Mouse (Mus musculus) monocyte, adult 5-6 weeks (primary cell): ENCODE results near the gene Lrrc4. TPM values are rescaled to one million over a fixed set of nuclear protein-coding genes. Genes with fewer than 3 reads are reported as not detected.

Source experiments
- ATAC-seq: fragments of 153-309, 156-312 bp; replicated peaks from 2 replicates; pipeline ENCODE4 v1.8.0; 2017; ENCODE audit warnings: mild to moderate bottlenecking; ENCODE audit not compliant: low TSS enrichment, insufficient number of reproducible peaks, severe bottlenecking, poor library complexity, low FRiP score
- total RNA-seq: library from RNA; stranded (forward); fragments of 200-1000, 200-491, 200-594 nt; gene quantifications from 3 replicates; pipeline ENCODE4 v1.2.3, GENCODE M21; 2017

Gene Lrrc4
- total RNA-seq, result 0.32 to 0.68 TPM in 2 of 3 replicates, not detected in the other

GRCm38 (mm10) chr6:28831011-28831853, at the start of gene Lrrc4:
Gene Lrrc4 (minus strand): TSS chr6:28831747.
- ATAC-seq, result no peak

DNA sequence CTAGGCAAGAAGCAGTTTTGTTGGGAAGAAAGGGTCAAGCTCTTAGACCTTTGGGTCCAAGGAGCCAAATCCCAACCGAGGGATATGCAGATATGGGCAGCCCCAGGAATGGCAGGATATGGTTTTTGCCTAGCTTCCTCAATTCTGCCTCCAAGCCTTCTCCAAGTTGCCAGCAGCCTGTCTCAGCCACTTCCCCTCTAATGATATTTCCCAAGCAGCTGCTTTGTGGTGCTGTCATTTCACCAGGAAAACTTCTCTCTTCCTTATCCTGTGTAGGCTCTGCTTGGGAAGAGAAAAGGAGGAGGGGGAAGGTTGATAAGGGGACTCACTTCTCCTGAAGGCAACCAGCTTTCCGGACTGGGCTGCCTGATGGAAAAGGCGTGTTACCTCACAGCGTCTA, 49.4 kb upstream of the Lrrc4 start:
- ATAC-seq, result no peak

DNA sequence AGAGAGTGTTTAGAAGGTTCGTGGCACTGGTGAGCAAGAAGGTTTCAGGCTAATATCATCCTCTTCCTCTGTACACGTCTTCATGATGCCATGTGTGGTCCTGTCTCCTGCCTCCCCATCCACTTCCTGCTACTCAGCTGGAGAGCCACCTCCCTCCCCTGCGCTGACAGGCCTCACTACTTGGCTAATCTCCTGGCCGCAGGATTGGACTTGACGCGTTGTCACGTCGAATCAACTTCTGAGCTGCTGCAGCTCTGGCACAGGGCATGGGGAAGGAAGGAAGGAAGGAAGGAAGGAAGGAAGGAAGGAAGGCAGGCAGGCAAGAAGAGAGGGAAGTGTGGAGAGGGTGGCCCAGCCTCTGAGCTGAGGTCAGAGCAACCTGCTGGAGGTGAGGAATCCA, 47.8 kb upstream of the Lrrc4 start:
- no peak for ATAC-seq

DNA sequence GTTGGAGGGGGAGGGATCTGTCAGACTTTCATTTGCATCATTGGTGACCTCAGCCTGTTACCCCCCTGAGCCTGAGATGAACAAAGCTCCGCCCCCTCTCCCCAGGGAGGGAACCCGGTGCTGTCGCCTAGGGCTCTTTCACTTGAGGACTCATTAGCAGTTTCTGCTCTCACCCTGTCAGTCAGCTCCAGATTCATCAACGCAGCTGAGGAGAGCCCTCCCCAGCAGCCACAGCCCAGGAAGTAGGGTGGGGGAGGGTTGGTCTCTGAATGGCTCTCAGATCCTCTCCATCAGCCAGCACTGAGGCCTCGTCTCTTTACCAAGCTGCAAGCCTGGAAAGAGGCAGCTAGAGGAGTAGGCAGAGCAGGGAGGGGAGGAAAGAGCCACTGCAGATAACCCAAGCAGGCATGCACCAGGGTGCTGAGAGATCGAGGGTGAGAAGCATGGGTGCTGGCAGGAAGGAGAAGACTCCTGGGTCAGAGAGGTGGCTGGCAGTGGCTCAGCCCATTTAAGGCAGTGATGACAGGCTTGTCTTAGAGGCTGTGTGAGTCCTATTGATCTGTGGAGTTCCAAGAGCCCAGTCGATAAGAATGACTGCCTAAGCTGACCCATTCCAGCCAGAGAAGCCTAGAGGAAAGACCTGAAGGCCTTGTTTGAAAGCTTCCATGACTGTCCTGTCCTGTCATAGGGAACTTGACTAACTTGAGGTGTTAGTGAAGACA, 46.6 kb upstream of the Lrrc4 start:
- ATAC-seq, result no peak

GRCm38 (mm10) chr6:28876492-28876891, 44.9 kb upstream of the Lrrc4 start:
- no peak for ATAC-seq

DNA sequence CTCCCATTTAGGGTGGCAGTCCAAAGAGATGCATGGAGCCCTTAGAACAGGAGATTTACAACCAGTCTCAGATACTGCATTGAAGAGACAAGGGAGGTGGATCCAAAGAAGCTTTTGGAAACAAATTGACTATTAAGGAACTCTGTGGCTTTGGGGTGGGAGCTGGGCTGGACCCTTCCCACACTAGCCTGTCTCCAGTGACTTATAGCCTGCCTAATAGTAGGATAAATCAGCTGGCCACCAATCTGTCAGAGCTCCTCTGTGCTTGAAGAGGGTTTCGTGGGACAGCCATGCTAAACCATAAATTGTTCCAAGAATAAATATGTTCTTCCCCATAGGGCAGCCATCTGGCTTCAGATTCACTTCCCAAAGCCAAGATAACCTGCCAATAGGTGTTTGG, 43.8 kb upstream of the Lrrc4 start:
- no peak for ATAC-seq

GRCm38 (mm10) chr6:28874759-28875158, 43.2 kb upstream of the Lrrc4 start:
- ATAC-seq, result no peak

- ATAC-seq, result no peak; the same call in 1 of the 2 replicates
Measured at GRCm38 (mm10) chr6:28874053-28874452, 42.5 kb upstream of the Lrrc4 start.

GRCm38 (mm10) chr6:28872421-28872795, 40.9 kb upstream of the Lrrc4 start:
- no peak for ATAC-seq

GRCm38 (mm10) chr6:28871725-28872420, 40.3 kb upstream of the Lrrc4 start:
- ATAC-seq, result no peak

DNA sequence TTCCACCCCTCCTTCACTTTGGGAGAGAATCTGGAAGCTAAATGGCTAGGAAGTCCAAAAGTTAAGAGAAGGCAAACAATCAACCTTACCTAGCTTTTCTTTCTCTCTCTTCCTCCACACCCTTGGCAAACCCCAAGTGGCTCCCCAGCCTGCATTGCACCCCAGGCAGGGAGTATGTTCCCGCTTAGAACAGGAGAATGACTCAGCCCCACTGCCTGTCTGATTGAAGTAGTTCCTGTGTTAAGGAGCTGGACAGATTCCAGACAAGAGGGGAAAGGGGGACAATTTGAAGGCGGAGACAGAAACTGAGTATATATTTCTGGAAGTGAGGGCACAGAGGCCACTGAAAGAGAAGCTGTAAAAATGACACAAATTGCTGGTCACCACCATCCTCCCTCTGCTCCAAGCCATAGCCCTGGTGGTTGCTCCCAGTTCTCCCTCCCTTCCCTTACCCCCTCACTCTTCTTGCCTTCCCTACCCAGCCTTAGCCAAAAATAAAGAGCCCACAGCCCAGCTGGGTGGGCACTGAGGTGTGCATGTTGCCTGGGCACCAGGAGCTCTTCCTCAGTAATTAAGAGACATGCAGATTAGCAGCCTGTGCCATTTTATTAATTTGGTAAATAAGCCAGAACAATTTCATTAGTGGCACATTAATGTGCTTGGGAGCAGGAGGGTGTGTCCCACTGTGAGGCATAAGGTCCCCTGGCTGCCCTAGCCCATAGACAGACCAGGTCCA, 36.1 kb upstream of the Lrrc4 start:
- no peak for ATAC-seq

DNA sequence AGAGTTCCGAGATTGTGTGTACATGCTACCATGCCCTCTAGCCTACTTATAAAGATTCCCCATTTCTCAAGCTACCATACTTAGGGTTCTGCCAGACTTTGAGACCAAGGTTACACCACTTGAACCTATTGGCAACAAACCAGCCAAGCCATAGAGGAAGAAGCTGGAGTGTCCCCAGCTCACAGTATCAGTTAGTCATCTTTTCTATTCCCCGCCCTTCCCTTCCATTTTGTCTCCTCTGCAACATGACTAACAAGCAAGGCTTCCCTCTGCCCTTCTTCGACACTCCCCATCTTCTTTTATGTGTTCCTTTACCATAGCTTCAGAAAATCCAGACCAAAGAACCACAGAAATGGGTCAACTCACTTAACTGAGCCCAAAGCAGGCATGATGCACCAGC, 34.7 kb upstream of the Lrrc4 start:
- ATAC-seq, result no peak

GRCm38 (mm10) chr6:28865112-28865511, 33.6 kb upstream of the Lrrc4 start:
- ATAC-seq, result no peak

- ATAC-seq, result no peak
Measured at GRCm38 (mm10) chr6:28864684-28865083, 33.1 kb upstream of the Lrrc4 start.

DNA sequence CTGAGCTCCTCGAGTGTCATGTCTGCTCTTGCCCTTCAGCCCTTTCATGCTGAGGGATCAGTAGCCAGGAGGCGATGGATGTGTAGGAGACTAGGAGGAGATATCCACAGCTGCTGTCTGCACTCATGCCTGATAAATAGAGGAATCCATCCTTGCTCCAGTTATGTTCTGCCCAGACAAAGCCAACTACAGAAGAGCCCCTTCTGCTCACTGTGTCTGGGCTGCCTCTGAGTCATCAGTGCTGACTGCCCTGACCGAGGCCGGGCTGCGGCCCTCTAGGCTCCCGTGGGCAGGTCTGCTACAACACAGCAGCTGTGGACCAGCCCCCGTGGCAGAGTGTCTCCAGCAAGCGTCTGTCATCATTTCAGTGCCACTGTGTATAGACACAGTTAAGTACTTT, 30.8 kb upstream of the Lrrc4 start:
- ATAC-seq, result no peak

DNA sequence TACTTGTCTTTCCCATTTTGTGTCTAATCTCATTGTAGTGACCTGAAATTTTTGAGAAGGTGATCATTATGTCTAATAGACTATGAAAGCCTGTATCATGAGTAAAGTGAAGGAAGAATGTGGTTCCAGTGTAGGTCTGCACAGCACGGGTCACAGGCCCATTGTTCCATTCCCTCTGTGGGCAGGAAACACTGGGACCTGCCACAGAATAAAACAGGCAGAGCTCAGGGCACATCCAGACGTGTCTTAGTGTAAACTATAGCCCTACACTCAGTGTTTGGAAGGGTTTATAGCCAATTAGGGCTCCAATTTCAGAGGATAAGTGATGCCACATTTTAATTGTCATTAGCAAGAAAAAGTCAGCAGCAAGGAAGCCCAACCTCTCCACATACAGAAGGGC, 29.4 kb upstream of the Lrrc4 start:
- no peak for ATAC-seq

- ATAC-seq, result no peak
Measured at GRCm38 (mm10) chr6:28860450-28860849, 28.9 kb upstream of the Lrrc4 start.

DNA sequence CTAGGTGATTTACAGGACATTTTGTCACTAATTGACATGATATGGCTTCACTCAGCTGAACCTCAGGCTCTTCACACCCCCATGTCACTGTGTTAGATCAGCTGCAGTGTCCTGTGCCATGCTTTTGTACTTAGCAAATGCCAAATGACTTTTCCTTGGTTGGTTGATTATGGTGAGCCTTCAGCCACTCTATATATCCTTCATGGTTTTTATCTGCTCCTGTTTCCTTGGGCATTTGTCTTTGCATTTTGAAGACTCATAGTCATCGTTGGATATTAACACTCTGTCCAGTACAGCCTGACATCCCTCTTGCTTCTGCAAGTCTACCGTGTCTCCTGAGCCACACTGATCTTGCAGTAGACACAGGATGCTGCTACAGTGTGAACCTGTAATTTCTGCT, 27.5 kb upstream of the Lrrc4 start:
- no peak for ATAC-seq
